Mouse (Mus musculus): ENCODE measurements around the gene Arl13a. TPM values are rescaled to one million over a fixed set of nuclear protein-coding genes. Genes with fewer than 3 reads are reported as not detected.

Arl13a gene
- polyA plus RNA-seq, 1 experiment from 2014 or later = not detected

DNA sequence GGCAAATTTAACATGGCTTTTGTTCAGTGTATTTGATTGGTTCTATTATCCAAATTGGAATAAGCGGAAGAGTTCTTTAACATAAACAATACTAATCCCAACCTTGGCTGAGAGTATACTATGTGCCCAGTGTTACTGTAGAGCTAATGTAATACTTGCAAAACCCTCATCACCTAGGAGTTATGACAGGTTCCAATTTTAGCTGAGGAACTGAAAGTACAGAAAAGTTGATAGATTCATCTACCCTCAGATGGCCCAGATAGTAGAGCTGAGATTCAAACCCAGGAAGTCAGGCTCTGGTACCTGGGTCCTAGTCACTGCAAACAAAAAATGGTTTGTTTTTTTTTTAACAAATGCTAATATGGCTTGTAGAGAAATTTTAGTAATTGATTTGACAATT is 16.7 kb upstream of the Arl13a start:
- Histone ChIP-seq H3K9me3 (ENCODE audit: control insufficient read depth, low read length) (no peaks in the 10 kb centered on the region), H3K4me1 (replicated peaks; ENCODE audit: control insufficient read depth, insufficient read depth, low read length) (no peaks in the 10 kb centered on the region), H3K27ac (ENCODE audit: low read length) (no peak overlapping the region), H3K27me3 (ENCODE audit: control insufficient read depth, insufficient read depth, low read depth, low read length) (no peaks in the 10 kb centered on the region), H3K4me2 (ENCODE audit: low read depth, low read length) (no peak overlapping the region), H3K9ac (ENCODE audit: low read length) (no peak overlapping the region), H3K4me3 (ENCODE audit: low read length) (no peak overlapping the region), H3K36me3 (ENCODE audit: control insufficient read depth, insufficient read depth, low read length) (no peaks in the 10 kb centered on the region)
- no peak for ATAC-seq (ENCODE audit: low read depth)
- 85% methylated on average over 1 of the region's 1 CpGs for WGBS

GRCm38 (mm10) chrX:134174699-134175098 is 12.6 kb upstream of the Arl13a start:
- Histone ChIP-seq H3K4me3 (ENCODE audit: low read length) (no peak overlapping the region), H3K4me2 (ENCODE audit: low read depth, low read length) (no peak overlapping the region), H3K9ac (ENCODE audit: low read length) (no peak overlapping the region), H3K36me3 (ENCODE audit: control insufficient read depth, insufficient read depth, low read length) (no peaks in the 10 kb centered on the region), H3K27ac (ENCODE audit: low read length) (no peak overlapping the region), H3K4me1 (replicated peaks; ENCODE audit: control insufficient read depth, insufficient read depth, low read length) (no peaks in the 10 kb centered on the region), H3K27me3 (ENCODE audit: control insufficient read depth, insufficient read depth, low read depth, low read length) (no peaks in the 10 kb centered on the region), H3K9me3 (ENCODE audit: control insufficient read depth, low read length) (no peaks in the 10 kb centered on the region)
- WGBS = 91% methylated on average over 1 of the region's 1 CpGs
- no peak for ATAC-seq (ENCODE audit: low read depth)

DNA sequence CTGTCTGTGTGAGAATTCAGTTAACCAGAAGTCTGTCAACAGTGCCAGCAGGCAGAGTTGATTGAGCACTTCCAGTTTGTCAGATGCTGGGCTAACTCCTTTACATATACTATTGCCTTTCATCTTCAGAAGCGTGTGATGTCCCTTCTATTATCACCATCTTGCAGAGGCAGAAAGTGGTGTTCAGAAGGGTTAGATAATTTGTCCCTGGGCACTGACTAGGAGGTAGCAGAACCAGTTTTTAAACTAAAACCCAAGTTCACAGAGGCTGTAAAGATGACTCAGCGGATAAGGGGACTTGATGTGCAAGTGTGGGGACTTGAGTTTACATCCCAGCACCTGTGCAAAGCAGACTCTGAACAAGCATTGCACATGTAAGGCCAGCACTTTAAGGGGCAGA is 21.2 kb downstream of the Arl13a start:
- H3K27me3 ChIP-seq (ENCODE audit: control insufficient read depth, insufficient read depth, low read depth, low read length) = no peaks in the 10 kb centered on the region
- H3K9me3 ChIP-seq (ENCODE audit: control insufficient read depth, low read length) = no peaks in the 10 kb centered on the region
- H3K27ac ChIP-seq (ENCODE audit: low read length) = no peak overlapping the region
- H3K4me1 ChIP-seq (replicated peaks; ENCODE audit: control insufficient read depth, insufficient read depth, low read length) = no peaks in the 10 kb centered on the region
- H3K9ac ChIP-seq (ENCODE audit: low read length) = no peak overlapping the region
- no peaks in the 10 kb centered on the region for H3K36me3 ChIP-seq (ENCODE audit: control insufficient read depth, insufficient read depth, low read length)
- no peak overlapping the region for H3K4me2 ChIP-seq (ENCODE audit: low read depth, low read length)
- ATAC-seq (ENCODE audit: low read depth) = no peak
- H3K4me3 ChIP-seq (ENCODE audit: low read length) = no peak overlapping the region
- WGBS = 53% methylated on average over 2 of the region's 2 CpGs

DNA sequence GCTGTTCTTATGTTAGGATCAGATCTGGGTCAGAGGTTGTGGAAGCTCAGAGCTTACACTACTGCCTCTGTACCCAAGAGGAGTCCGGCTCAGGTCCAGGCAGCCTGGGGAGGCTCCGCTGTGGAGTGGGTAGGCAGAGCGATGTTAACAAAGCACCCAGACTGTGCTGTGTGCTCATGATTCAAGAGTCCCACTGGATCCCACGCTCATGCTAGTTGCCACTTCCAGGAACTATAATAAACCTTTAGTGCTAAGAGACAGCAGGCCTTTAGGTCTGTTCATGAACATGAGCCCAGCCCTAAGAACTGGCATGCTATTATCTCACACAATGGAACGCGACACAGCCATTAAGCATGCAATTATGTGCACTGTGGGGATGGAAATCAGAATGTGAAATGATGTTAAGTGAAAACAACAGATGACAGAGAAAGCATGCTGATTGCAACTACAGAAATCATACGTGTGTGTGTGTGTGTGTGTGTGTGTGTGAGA is 23.9 kb downstream of the Arl13a start:
- 86% methylated on average over 7 of the region's 7 CpGs for WGBS
- ATAC-seq (ENCODE audit: low read depth) = no peak
- no peaks in the 10 kb centered on the region for H3K9me3 ChIP-seq (ENCODE audit: control insufficient read depth, low read length)
- no peak overlapping the region for H3K9ac ChIP-seq (ENCODE audit: low read length)
- no peaks in the 10 kb centered on the region for H3K4me1 ChIP-seq (replicated peaks; ENCODE audit: control insufficient read depth, insufficient read depth, low read length)
- H3K36me3 ChIP-seq (ENCODE audit: control insufficient read depth, insufficient read depth, low read length) = no peaks in the 10 kb centered on the region
- H3K27me3 ChIP-seq (ENCODE audit: control insufficient read depth, insufficient read depth, low read depth, low read length) = no peaks in the 10 kb centered on the region
- H3K4me3 ChIP-seq (ENCODE audit: low read length) = no peak overlapping the region
- no peak overlapping the region for H3K4me2 ChIP-seq (ENCODE audit: low read depth, low read length)
- no peak overlapping the region for H3K27ac ChIP-seq (ENCODE audit: low read length)

GRCm38 (mm10) chrX:134218161-134218560 is 30.9 kb downstream of the Arl13a start:
- no peaks in the 10 kb centered on the region for H3K27me3 ChIP-seq (ENCODE audit: control insufficient read depth, insufficient read depth, low read depth, low read length)
- no peak overlapping the region for H3K4me2 ChIP-seq (ENCODE audit: low read depth, low read length)
- ATAC-seq (ENCODE audit: low read depth) = no peak
- no peaks in the 10 kb centered on the region for H3K4me1 ChIP-seq (replicated peaks; ENCODE audit: control insufficient read depth, insufficient read depth, low read length)
- H3K36me3 ChIP-seq (ENCODE audit: control insufficient read depth, insufficient read depth, low read length) = no peaks in the 10 kb centered on the region
- no peaks in the 10 kb centered on the region for H3K9me3 ChIP-seq (ENCODE audit: control insufficient read depth, low read length)
- no peak overlapping the region for H3K9ac ChIP-seq (ENCODE audit: low read length)
- H3K27ac ChIP-seq (ENCODE audit: low read length) = no peak overlapping the region
- H3K4me3 ChIP-seq (ENCODE audit: low read length) = no peak overlapping the region
- 59% methylated on average over 4 of the region's 4 CpGs for WGBS

GRCm38 (mm10) chrX:134220618-134221017 is 33.3 kb downstream of the Arl13a start:
- no peak overlapping the region for H3K27ac ChIP-seq (ENCODE audit: low read length)
- H3K4me2 ChIP-seq (ENCODE audit: low read depth, low read length) = no peak overlapping the region
- H3K9me3 ChIP-seq (ENCODE audit: control insufficient read depth, low read length) = no peaks in the 10 kb centered on the region
- H3K9ac ChIP-seq (ENCODE audit: low read length) = no peak overlapping the region
- ATAC-seq (ENCODE audit: low read depth) = no peak
- H3K4me1 ChIP-seq (replicated peaks; ENCODE audit: control insufficient read depth, insufficient read depth, low read length) = no peaks in the 10 kb centered on the region
- no peak overlapping the region for H3K4me3 ChIP-seq (ENCODE audit: low read length)
- H3K36me3 ChIP-seq (ENCODE audit: control insufficient read depth, insufficient read depth, low read length) = no peaks in the 10 kb centered on the region
- 51% methylated on average over 3 of the region's 3 CpGs for WGBS
- H3K27me3 ChIP-seq (ENCODE audit: control insufficient read depth, insufficient read depth, low read depth, low read length) = no peaks in the 10 kb centered on the region

DNA sequence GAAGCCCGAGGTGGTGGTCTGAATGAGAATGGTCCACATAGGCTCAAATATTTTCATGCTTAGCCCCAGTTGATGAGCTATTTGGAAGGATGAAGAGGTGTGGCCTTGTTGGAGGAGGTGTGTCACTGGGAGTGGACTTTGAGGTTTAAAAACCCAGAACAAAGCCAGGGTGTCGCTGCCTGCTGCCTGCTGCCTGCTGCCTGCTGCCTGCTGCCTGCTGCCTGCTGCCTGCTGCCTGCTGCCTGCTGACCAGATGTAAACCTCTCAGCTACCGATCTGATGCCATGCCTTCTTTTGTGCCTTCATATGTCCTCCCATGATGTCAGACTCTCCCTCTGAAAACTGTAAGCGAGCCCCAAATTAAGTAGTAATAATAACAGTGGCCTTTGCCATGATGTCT is 34.6 kb downstream of the Arl13a start, which contains the start of gene Nox1:
Nox1 (minus strand) TSS at position 101 of the 400 bp plus-strand sequence.
- H3K4me3 ChIP-seq (ENCODE audit: low read length) = no peak within 1 kb of the TSS
- no peaks in the 10 kb centered on the region for H3K27me3 ChIP-seq (ENCODE audit: control insufficient read depth, insufficient read depth, low read depth, low read length)
- H3K9me3 ChIP-seq (ENCODE audit: control insufficient read depth, low read length) = no peaks in the 10 kb centered on the region
- H3K27ac ChIP-seq (ENCODE audit: low read length) = no peak within 1 kb of the TSS
- H3K4me1 ChIP-seq (replicated peaks; ENCODE audit: control insufficient read depth, insufficient read depth, low read length) = no peaks in the 10 kb centered on the region
- no peak within 1 kb of the TSS for H3K9ac ChIP-seq (ENCODE audit: low read length)
- no peak within 1 kb of the TSS for H3K4me2 ChIP-seq (ENCODE audit: low read depth, low read length)
- no peak for ATAC-seq (ENCODE audit: low read depth)
- WGBS = 59% methylated on average over 4 of the region's 4 CpGs
- no peaks in the 10 kb centered on the region for H3K36me3 ChIP-seq (ENCODE audit: control insufficient read depth, insufficient read depth, low read length)

DNA sequence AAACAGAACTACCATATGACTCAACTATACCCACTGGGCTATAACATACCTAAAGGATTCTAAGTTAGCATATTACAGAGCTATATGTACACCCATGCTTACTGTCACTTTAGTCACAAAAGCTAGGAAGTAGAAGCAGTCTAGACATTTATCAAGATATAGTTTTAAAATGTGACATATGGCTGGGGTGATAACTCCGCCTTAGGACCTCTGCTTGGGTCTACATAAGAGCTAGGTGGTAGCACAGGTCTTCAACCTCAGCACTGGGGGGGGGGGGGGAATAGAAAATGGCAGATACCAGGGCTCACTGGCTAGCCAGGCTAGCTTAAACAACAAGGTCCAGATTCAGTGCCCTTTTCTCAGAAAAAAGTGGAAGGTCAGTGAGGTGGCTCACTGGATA is 45.7 kb downstream of the Arl13a start:
- ATAC-seq (ENCODE audit: low read depth) = no peak
- Histone ChIP-seq H3K9ac (ENCODE audit: low read length) (no peak overlapping the region), H3K9me3 (ENCODE audit: control insufficient read depth, low read length) (no peaks in the 10 kb centered on the region), H3K27me3 (ENCODE audit: control insufficient read depth, insufficient read depth, low read depth, low read length) (no peaks in the 10 kb centered on the region), H3K36me3 (ENCODE audit: control insufficient read depth, insufficient read depth, low read length) (no peaks in the 10 kb centered on the region), H3K4me1 (replicated peaks; ENCODE audit: control insufficient read depth, insufficient read depth, low read length) (no peaks in the 10 kb centered on the region), H3K27ac (ENCODE audit: low read length) (no peak overlapping the region), H3K4me2 (ENCODE audit: low read depth, low read length) (no peak overlapping the region), H3K4me3 (ENCODE audit: low read length) (no peak overlapping the region)
- 80% methylated on average over 1 of the region's 1 CpGs for WGBS

- Histone ChIP-seq H3K27me3 (ENCODE audit: control insufficient read depth, insufficient read depth, low read depth, low read length) (no peaks in the 10 kb centered on the region), H3K9me3 (ENCODE audit: control insufficient read depth, low read length) (no peaks in the 10 kb centered on the region), H3K4me1 (replicated peaks; ENCODE audit: control insufficient read depth, insufficient read depth, low read length) (no peaks in the 10 kb centered on the region), H3K27ac (ENCODE audit: low read length) (no peak overlapping the region), H3K4me3 (ENCODE audit: low read length) (no peak overlapping the region), H3K36me3 (ENCODE audit: control insufficient read depth, insufficient read depth, low read length) (peaks cover 2% of the 10 kb centered on the region; the same call in 1 of the 2 replicates), H3K4me2 (ENCODE audit: low read depth, low read length) (no peak overlapping the region), H3K9ac (ENCODE audit: low read length) (no peak overlapping the region)
- ATAC-seq (ENCODE audit: low read depth) = no peak
- 87% methylated on average over 10 of the region's 10 CpGs for WGBS
Measured at GRCm38 (mm10) chrX:134238266-134238665, 51.0 kb downstream of the Arl13a start.

DNA sequence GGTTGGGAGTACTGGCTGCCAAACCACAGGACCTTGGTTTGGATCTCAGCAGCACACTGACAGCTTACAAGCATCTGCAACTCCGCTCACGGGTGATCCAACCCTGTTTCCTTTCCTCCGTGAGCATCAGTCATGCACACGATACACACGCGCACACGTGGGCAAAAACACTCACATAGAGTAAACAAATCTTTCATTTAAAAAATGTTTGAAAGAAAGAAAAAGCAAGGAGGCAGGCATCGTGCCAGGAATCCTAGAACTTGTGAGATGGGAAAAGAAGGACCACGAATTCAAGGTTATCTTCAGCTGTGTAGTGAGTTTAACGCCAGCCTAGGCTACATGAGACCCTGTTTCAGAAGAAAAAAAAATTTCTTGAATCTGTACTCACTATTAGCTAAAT is 58.6 kb downstream of the Arl13a start:
- no peak overlapping the region for H3K9ac ChIP-seq (ENCODE audit: low read length)
- no peaks in the 10 kb centered on the region for H3K9me3 ChIP-seq (ENCODE audit: control insufficient read depth, low read length)
- peaks cover 2% of the 10 kb centered on the region; the same call in 1 of the 2 replicates for H3K36me3 ChIP-seq (ENCODE audit: control insufficient read depth, insufficient read depth, low read length)
- H3K27ac ChIP-seq (ENCODE audit: low read length) = no peak overlapping the region
- 63% methylated on average over 10 of the region's 10 CpGs for WGBS
- no peak overlapping the region for H3K4me3 ChIP-seq (ENCODE audit: low read length)
- H3K27me3 ChIP-seq (ENCODE audit: control insufficient read depth, insufficient read depth, low read depth, low read length) = no peaks in the 10 kb centered on the region
- no peak for ATAC-seq (ENCODE audit: low read depth)
- no peak overlapping the region for H3K4me2 ChIP-seq (ENCODE audit: low read depth, low read length)
- no peaks in the 10 kb centered on the region for H3K4me1 ChIP-seq (replicated peaks; ENCODE audit: control insufficient read depth, insufficient read depth, low read length)
